Mouse (Mus musculus): ENCODE data around the gene Ywhaq.

Gene Ywhaq

DNA sequence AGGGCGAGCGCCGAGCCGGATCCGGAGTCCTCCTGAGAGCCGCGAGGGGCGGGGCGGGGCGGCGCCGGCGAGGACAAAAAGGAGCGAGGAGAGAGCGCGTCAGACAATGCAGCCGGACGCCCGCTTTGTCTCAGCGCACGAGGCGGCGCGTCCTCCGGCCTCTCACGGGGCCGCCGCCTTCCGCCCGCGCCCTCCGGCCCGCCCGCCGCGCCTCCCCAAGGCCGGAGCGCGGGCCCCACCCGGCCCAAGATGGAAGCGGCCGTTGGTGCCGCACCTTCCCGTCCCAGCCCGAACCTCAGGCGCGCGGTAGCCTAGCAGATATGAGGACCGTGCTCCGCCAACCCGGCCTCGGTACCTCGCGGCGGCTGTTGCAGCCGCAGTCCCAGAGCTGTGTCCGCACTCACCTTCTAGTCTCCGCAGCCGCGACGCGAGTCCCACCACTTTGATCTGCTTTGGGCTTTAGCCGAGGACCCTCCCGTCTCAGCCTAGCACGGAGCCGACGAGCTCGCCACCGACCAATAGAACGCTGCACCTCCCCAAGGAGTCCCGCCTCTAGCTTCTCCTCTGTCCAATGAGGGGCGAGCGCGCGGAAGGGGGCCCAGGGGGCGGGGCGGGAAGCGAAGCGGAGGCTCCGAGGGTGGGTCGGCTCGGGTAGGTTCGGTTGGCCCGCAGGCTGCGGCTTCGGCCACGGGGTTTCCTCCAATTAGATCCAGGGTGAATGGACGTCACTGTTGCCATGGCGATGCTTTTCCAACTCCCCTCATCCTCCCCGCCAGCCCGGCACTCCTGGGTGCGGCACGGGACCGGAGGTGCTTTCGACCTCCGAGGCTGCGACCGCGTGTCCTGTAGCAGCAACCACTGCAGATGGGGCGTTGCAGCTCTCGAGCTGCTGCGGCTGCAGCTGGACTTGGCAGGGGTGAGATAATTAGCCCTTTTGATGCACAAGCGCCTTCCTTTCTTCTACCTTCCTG lies at the start of gene Ywhaq:
TSS of gene Ywhaq (minus strand) at position 538 of the 971 bp plus-strand sequence.
- peak; percentile 93 to 94 for DNase-seq

DNA sequence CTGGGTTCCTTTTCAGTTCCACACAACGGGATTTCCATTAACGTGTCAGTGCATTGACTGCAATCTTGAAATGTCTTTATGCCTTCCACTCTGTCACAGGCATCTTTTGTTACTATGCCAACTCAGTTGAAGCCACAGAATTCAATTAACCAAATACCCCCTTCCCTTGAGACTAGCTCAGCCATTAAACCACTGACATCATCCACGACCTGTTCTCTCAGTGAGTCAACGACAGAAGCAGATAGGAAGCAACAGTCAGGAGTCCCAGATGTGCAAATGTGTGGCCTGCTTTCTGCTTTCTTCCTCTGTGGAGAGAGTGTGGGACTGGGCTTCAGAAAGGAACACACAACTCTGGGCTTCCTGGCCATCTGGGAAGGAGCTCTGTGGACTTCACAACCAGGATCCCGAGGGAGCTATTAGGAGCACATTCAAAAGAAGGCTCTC lies 46.0 kb upstream of the Ywhaq start:
- no peak for DNase-seq

DNA sequence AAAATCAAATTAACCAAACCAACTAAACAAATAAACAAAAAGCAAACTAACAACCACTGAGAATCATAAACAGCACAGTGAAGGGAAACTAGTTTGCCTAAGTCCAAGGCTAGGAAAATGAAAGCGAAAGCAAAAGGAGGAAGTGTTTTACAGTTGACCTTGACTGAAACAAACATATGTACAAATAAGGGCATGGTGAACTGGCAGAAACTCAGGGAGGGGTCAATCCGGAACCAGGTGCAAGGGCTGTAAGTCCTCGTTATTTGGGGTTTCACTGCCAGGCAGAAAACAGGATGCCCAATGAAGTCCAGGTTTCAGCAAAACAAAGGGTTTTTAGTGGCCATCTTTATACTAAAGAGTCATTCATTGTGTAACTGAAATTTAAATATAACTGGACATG lies 45.2 kb upstream of the Ywhaq start:
- DNase-seq, result no peak

DNA sequence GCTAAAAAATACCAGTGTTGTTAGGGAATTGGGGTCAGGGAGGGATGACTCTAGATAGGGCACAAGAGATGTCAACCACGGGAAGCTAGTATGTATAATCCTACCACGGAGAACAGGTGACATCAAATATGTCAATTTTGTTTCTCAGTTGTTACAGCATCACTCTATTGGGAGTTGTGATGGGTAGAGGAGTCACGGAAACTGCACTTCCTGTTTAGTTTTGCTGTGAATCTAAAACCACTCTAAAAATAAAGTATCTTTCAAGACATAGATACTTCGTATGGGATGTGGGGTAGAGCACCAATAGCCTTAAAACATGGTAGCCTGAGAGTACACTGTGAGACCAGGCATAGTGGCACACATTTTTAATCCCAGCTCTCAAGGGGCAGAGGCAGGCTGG lies 42.2 kb upstream of the Ywhaq start:
- DNase-seq, result no peak

DNA sequence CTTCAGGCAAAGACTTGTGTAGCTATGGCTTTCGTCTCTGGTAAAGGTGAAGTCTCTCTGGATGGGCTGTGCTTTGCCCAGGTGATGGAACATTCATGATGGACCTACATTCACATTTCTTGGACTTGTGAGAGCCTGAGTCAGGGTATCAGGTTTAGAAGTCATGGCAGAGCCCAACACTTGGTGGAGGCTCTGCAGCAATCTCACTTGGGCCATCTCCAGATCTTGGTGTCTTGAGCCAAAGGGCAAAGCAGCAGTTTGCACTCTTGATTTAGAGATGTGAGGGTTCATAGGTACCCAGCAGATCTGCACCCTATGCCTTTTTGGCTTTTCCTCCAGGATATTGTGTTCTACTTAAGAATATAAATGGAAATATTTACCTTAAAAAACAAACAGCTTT lies 38.6 kb upstream of the Ywhaq start:
- DNase-seq, result no peak

DNA sequence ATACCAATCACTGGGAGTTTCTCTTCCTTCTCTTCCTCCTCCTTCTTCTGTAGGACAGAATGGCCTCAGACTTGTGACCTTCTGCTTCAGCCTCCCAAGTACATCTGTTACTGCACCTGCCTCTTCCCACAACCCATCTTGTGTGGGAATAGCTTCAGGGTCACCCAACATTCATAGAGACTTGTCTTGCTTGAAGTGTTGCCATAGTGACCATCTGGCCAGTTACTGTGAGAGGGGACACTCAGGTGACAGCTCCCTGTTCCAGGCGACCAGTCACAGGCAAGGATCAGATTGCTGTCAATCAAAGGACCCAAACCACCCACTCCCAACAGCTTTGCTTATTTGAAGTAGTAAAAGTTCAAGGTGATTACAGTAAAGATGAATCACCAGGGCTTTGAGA lies 34.3 kb upstream of the Ywhaq start:
- DNase-seq, result no peak

DNA sequence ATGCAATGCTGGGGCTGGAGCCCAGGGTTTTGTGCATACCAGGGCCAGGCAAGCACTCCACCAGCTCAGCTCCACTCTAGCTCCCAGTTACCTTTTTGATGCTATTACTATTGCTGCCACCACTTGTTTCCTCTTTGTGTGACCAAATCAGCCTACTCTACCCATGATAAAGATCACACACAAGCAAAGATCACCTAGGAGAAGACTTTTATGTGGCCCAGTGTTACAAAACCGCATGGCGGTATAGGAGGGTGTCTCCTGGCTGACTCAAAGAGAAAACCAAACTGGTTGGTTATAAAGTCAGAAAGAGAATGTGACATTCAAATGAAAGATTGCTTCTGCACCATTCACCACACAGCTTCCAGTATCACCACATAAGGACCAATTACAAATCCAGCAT lies 33.9 kb upstream of the Ywhaq start:
- DNase-seq, result peak; percentile 7 to 17

DNA sequence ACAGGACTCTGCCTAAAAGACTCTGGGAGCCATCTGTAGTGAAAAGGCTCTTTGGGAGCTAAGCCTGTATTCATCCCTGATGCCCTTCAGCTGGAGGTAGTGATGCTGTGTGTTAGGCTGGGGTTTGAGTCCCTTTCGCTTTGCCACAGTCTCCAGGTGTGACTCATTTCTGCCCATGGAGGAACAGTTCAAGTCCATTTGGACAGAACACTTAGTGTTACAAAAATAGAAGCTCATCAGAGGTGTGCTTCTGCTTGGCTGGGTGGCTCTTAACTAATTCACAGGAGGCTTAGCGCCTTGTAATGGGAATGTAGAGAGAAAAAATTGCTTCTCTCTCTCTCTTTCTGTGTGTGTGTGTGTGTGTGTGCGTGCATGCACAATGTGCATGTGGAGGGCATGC lies 26.3 kb upstream of the Ywhaq start:
- no peak for DNase-seq

DNA sequence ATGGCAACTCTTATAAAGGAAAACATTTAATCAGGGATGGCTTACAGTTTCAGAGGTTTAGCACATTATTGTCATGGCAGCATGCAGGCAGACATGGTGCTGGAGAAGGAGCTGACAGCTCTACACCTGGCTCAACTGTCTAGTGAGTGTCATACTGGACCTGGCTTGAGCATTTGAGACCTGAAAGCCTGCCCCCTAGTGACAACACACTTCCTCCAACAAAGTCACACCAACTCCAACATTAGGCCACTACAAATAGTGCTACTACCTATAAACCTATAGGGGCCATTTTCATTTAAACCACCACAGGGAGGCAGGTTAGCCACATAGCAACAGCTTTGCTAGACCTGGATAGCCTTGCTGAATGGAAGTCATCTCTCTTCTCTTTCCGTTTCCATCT lies 24.4 kb upstream of the Ywhaq start:
- peak in 1 of 2 experiments; percentile 16 for DNase-seq

DNA sequence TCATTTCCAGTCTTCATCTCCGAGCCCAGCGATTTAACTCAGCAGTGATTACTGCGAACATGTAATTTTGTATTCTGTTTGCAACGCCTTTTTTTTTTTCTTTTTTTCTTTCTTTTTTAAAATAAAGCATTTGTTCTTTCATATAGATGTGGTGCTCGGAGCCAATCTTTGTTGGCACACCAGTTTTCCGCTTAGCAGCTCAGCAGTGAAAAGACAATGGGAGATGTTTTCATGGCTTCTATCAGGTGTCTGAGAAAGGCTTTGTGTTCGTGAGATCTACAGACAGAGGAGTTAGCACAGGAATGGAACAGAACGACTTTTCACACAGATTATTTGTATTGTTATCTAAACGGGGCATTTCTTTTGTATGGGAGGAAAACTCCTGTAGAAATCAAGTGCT lies 22.0 kb upstream of the Ywhaq start:
- no peak for DNase-seq

DNA sequence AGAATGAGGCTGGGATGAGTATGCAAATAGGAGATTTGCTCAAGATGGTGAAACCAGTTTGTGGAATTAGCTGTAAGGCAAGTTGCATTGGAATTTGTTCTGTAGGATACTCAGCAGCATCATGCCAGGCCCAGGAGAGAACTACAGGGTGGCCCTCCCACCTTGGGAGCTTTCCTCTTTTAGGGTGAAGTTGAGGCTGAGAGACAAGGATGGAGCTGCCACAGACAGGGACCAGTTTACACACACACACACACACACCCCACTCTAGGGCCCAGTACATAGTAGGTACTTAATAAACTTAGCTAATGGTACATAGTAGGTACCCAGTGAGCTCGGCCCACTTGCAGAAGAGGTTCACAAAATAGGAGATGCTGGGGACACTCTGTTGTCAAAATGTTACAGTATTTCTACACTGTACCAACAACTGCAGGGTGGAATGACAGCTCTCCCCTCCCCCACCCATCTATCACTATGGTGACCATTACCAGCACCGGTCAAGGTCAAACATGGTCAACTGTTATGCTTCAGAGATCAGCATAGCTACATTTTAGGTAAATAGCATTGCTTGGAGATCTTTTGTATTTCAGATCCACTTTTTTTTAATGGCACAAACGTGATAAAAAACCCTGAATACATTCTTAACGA lies 21.4 kb upstream of the Ywhaq start:
- no peak for DNase-seq

DNA sequence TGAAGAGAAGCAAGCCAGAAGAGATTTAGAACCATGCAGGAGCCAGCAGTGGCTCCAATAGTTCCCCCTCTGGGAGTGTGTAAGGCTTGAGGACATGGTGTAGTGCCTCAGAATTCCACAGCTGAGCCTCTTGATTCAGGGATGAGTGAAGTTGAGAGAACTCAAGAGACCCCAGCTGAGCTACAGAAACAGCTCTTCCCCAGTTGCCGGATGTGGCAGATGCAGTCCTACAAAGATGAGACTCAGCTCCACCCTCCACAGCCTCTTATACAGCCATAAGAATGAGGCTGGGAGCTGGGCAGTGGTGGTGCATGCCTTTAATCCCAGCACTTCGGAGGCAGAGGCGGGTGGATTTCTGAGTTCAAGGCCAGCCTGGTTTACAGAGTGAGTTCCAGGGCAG lies 20.9 kb upstream of the Ywhaq start:
- DNase-seq, result no peak

DNA sequence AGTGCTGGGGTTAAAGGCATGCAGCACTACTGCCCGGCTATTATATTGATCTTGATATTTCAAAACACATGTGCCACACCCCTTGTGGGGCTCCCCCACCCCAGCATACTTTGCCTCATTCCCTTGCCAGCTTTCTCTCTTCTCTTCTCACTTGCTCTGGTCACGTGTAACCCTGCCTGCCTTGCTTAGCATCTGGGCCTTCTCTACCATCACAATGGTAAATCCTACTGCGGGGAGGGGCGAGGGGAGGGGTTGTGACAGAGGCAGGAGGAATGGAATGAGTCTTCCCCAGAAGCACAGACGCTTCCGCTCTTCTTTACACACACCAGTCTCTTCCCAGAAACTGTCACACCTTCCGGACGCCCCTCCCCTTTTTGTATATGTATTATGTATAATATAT lies 14.5 kb upstream of the Ywhaq start:
- no peak for DNase-seq

DNA sequence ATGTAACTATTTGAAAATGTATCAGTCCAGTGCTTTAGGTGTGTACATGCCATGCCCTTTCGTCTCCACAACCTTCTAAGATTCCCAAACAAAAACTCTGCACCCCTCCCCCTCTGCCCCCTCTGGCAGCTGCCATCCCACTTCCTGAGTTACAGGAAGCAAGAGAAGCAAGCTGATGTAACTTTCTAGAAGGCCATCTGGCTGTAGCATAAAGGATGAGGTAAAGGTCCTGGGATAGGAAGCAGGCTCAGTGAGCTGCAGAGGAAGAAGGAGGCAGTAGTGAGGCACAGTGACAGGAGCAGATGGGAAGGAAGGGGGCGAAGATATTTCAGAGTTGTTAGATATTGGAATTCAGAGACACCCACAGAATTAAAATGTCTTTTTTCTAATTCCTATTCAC lies 13.6 kb upstream of the Ywhaq start:
- peak; percentile 15 to 35 for DNase-seq

DNA sequence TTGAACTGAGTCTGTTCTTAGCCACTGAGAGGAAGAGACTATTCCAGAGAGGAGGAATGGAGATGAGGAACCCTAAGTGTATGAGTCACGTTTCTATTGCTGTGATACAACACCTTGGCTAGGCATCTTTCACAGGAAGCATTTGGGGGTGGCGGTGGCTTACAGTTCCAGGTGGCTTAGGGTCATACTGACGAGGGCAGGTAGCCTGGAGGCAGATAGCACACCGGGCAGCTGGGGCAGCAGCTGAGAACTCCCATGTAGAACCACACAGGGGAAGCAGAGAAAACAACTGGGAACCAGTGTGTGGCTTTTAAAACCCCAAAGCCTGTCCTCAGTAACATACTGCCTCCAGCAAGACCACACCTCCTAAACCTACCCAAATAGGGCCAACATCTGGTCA lies 12.7 kb upstream of the Ywhaq start:
- DNase-seq, result no peak

DNA sequence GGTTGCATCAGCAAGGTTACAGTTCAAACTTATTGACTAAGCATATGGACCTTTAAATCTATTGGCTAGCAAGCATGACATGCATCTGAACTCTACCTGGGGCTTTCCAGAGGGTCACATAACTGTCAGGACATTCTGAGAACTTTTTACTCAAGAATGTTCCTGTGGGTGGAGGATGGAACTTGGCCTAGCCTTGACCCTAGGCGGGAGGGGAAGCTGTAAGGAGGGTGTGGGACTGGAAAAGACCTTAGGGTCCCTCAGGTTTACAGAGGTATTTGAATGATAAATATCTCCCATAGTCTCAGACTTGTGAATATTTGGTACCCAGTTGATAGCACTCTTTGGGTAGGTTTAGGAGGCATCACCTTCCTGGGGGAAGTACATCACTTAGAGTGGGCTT lies 11.6 kb upstream of the Ywhaq start:
- no peak for DNase-seq

DNA sequence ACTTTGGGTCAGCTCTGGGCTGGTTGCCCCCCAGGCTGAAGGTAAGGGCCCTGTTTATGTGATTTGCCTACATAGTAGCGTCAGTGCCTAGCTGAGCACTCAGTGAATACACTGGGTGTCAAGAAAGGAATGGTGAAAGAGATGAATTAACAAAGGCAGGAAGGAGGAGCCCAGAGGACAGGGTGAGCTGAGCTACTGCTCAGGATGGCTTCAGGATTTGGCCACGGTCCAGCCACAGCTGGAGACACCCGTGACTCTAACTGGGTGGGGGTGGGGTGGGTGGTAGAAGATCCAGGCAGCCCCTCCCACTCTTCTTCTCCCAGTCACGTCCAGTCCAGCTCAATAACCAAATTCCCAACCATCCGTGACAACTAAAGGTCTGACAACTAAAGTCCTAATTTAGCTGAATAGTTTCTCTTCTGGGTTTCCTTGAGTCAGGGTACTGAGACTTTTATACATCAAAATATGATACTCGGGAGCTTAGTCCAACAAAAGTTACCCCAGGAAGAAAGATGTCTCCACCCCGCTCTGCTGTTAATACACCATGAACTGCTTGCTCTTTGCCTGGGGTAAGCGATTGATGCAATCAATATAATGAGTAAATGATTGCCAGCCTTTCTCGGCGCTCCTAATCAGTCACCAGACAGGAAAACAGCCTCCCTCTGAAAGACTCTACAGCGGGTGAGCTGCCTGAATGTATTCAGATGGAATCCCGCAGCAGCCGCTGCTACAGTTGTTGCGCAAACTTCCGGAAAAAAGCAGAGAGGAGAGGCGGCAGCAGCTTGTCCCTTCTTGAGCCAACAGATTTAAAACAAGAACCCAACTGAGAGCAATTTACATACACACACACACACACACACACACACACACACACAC lies 8.9 kb upstream of the Ywhaq start:
- peak; percentile 7 to 16 for DNase-seq

DNA sequence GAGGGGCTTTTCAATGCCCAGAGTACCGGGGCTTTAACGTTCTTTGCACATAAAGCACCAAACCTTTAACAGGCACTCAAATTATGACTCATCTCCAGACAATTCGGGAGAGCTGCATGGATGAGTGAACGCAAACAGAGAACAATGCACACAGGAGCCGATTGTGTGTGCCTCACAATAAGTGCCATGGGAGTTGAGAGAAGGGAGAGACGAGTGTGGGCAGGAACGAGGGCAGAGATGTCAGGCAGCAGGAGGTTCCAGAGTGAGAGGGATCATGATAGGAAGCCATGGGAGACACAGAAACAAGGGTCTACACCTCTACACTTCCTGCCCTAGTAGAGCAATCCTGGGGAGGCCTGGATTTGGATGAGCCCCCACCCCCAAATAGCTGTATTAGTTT lies 7.2 kb upstream of the Ywhaq start:
- no peak for DNase-seq

DNA sequence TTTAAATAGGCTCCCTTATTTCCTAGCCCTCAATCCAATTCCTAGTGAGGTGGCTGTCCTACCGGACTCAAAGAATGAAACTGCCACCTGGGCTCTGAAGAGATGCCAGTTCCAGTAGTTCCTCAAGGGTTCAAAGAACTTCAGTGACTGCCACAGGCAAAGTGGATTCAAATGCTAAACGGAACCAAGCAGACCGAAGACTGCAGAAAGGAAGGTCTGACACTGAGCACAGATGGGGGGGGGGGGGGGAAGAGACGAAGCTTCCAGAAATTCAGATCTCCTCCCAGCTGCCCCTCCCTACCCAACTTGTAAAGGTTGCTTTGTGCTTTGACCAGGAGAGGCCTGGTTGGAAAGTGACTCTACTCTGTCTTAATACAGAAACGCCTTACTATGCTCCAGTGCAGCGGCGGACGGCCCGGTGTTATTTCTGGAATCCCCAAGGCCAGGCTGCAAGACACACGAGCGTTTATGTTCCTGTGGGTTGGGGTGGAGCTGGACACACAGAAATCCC lies 1.2 kb upstream of the Ywhaq start:
- peak in 1 of 2 experiments; percentile 14 for DNase-seq

DNA sequence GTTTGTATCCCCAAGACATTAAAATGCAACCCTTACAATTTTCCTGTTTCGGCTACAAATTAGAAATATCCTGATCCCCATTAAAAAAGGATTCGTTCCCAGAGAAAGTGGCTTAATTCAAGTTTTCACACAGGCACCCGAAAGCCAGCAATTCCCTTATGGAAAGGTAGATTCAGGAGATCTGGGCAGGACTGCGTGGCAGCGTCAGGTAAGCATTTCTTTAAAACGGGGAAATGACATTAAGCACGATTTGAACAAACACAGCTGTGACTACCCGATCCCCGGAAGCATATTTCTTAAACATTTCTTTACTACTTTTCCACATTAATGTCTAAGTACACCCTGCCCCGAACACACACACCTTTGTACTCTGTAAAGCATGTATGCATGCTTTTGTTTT lies 646 bp upstream of the Ywhaq start:
- peak in 1 of 2 experiments; percentile 7 for DNase-seq

DNA sequence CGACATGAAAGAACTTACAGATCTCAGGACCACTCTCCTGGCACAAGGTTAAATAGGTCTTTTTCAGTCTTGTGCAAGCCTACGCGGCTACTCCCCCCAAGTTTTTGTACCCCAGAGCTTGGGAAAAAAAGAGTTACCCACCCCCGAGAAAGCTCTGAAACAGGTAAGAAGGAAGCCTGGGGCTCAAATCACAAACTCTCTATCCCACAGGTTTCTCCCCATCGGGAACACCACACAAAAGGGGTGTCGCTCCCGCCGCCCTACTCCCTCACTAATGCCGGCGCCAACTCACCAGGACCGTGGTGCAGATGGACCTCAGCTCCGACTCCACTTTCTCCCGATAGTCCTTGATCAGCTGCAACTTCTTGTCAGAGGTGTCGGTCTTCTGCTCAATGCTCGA lies 931 bp downstream of the Ywhaq start:
- DNase-seq, result peak; percentile 15 to 18

DNA sequence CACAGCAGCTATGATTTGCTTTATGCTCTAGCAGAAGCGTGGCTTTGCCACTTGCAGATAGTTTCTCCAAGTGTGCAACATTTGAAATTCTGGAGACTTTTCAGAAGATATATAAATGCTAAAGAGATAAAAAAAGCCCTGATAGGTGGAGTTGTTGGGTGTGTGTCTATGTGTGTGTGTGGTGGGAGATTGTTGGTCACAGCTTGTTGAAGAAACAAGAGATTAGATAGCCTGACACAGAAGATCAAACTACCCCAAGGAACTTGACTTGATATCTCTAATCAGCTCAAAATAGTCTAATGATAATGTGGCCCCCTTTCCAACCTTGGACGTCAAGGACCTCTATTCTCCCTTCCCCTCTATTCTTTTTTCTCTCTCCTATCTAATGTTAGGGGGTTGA lies 6.8 kb downstream of the Ywhaq start:
- DNase-seq, result no peak

DNA sequence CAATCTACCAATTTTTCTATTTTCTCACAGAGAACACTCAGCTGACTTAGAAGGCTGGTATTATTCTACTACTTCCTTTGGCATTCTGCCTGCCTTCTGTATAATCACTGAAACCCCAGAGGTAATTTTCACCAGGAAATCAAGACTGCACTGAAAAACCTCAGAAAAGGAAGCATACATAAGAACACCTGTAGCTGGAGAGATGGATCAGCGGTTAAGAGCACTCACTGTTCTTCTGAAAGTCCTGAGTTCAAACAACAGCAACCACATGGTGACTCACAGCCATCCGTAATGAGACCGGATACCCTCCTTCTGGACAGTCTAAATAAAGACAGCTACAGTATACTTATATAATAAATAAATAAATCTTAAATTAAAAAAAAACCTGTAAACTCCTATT lies 7.8 kb downstream of the Ywhaq start:
- DNase-seq, result no peak
